Mouse (Mus musculus) kidney, embryonic 14.5 days (tissue): ENCODE measurements around the gene Fuom. TPM values are rescaled to one million over a fixed set of nuclear protein-coding genes. Genes with fewer than 3 reads are reported as not detected.
A peak's percentile ranks its signal among the peaks of the same experiment; 100 is the strongest.

Experiments used
- ATAC-seq: fragments of 200-750 bp; cut with Nextera tagmentation; 2 replicates; pipeline ENCODE4 v1.8.0; 2017; ENCODE audit warnings: moderate number of reproducible peaks, mild to moderate bottlenecking, moderate TSS enrichment, moderate library complexity; ENCODE audit not compliant: low FRiP score, low TSS enrichment
- H3K27ac ChIP-seq: fragments of 300-500 bp; sonication (generic); 2 replicates; pipeline ENCODE4 v1.5.1; 2014; ENCODE audit warnings: low read depth, mild to moderate bottlenecking, low read length, moderate library complexity, mixed read lengths
- H3K27me3 ChIP-seq: fragments of 300-500 bp; sonication (generic); 2 replicates; pipeline ENCODE4 v1.6.1; 2014; ENCODE audit warnings: mild to moderate bottlenecking, low read length; ENCODE audit not compliant: control insufficient read depth, insufficient read depth
- H3K36me3 ChIP-seq: fragments of 300-500 bp; sonication (generic); 2 replicates; pipeline ENCODE4 v1.6.1; 2014; ENCODE audit warnings: low read length, mixed read lengths; ENCODE audit not compliant: control insufficient read depth, insufficient read depth
- H3K4me1 ChIP-seq: fragments of 300-500 bp; sonication (generic); 2 replicates; pipeline ENCODE4 v1.6.1; 2014; ENCODE audit warnings: low read length, mixed read lengths; ENCODE audit not compliant: control insufficient read depth, insufficient read depth
- H3K4me2 ChIP-seq: fragments of 300-500 bp; sonication (generic); replicated peaks from 2 replicates; pipeline ENCODE4 v1.6.1; 2014; ENCODE audit warnings: low read depth, mild to moderate bottlenecking, low read length
- H3K4me3 ChIP-seq: fragments of 300-500 bp; sonication (generic); 2 replicates; pipeline ENCODE4 v1.5.1; 2014; ENCODE audit warnings: mild to moderate bottlenecking, low read length
- H3K9ac ChIP-seq: fragments of 300-500 bp; sonication (generic); 2 replicates; pipeline ENCODE4 v1.6.1; 2014; ENCODE audit warnings: low read depth, mild to moderate bottlenecking, low read length, moderate library complexity
- H3K9me3 ChIP-seq: fragments of 300-500 bp; sonication (generic); 2 replicates; pipeline ENCODE4 v1.6.1; 2016; ENCODE audit warnings: low read length; ENCODE audit not compliant: control insufficient read depth
- WGBS: fragments of 180-500 bp; shearing (Covaris S2); extraction: QIAGEN DNeasy Blood & Tissue Kit; methylation state at CpG from one replicate; pipeline ENCODE4 v1.1.7; 2014; 5-methylcytosine and 5-hydroxymethylcytosine counted together
- polyA plus RNA-seq: library from polyadenylated mRNA; unstranded; fragments of >200 nt; fragmentation: Nextera tagmentation; extraction: Ambion mirVana; gene quantifications from 2 replicates; pipeline ENCODE4 v1.2.1, GENCODE M21; 2014

Gene Fuom
- polyA plus RNA-seq, 1 experiment from 2014 or later = 32.4 TPM

DNA sequence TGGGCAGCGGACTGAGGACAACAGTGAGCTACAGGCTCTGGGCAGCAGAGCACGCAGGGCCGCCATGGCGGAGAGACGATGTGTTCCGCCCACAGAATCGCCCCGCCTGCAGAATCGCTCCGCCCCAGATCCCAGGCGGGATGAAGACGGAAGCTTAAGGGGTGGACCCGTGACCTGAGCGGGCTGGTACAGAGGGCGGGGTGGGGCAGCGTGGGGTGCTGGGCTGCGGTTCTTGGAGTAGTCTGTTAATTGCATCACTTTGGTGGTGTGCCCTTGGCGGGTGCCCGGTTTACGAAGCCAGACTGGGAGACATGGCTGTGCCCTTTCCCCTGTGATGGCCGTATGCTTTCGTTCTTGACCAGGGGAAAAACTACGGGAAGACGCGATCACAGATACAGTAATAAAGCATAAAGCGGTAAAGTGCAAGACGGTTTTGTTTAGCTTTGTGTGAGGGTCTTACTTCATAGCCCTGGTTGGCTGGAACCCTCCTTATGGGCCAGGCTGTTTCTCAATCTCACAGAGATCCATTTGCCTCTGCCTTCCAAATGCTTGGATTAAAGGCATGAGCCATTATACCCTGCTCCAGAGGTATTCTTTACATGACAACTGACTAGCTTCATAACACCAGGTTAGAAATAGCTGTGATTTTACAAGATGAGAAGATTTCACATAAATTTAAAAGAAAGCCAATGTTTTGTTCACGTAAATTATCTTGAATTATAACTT is 14.3 kb upstream of the Fuom start, which contains the start of gene Echs1:
Gene Echs1, minus strand, starts transcription at position 148 of the 726 bp plus-strand sequence.
- H3K9ac ChIP-seq = peak within 1 kb of the TSS; percentile 81
- 4% methylated on average over 28 of the region's 28 CpGs for WGBS
- peaks cover 14% of the 10 kb centered on the region for H3K36me3 ChIP-seq
- peak within 1 kb of the TSS; percentile 81 for H3K4me3 ChIP-seq
- no peaks in the 10 kb centered on the region for H3K27me3 ChIP-seq
- peak; percentile 96 for ATAC-seq
- H3K9me3 ChIP-seq = no peaks in the 10 kb centered on the region
- peak within 1 kb of the TSS; percentile 88 for H3K27ac ChIP-seq
- H3K4me2 ChIP-seq = peak within 1 kb of the TSS; percentile 70
- H3K4me1 ChIP-seq = no peaks in the 10 kb centered on the region

GRCm38 (mm10) chr7:140115583-140116328 is 13.5 kb upstream of the Fuom start, which contains the start of gene Paox:
Gene Paox, plus strand, starts transcription at chr7:140115799.
- H3K36me3 ChIP-seq = peaks cover 20% of the 10 kb centered on the region
- H3K9me3 ChIP-seq = no peaks in the 10 kb centered on the region
- peak; percentile 75 for ATAC-seq
- H3K4me2 ChIP-seq = peak within 1 kb of the TSS; percentile 70
- no peaks in the 10 kb centered on the region for H3K4me1 ChIP-seq
- WGBS = 1% methylated on average over 23 of the region's 23 CpGs
- peak within 1 kb of the TSS; percentile 88 for H3K27ac ChIP-seq
- peak within 1 kb of the TSS; percentile 81 for H3K4me3 ChIP-seq
- H3K9ac ChIP-seq = peak within 1 kb of the TSS; percentile 81
- no peaks in the 10 kb centered on the region for H3K27me3 ChIP-seq

DNA sequence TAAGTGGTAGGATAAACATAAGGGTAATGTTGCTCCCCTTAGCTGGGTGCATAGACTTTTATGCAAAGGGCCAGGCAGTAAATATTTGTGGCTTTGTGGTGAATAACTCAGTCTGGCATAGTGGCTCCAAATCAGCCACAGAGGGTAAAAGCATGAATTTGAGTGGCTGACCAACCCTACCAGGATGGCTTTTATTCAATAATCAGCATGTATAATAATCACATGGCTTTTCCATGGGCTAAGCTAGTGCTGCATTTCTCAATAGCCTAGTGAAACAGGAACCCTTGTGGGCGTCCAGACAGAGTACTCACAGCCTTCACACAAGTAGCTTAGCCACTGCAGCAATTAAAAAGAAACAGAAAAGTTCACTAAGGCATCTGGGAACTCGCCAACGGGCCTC is 9.7 kb upstream of the Fuom start:
- no peak overlapping the region for H3K4me2 ChIP-seq
- 80% methylated on average over 3 of the region's 3 CpGs for WGBS
- no peak for ATAC-seq
- no peaks in the 10 kb centered on the region for H3K27me3 ChIP-seq
- no peaks in the 10 kb centered on the region for H3K4me1 ChIP-seq
- no peak overlapping the region for H3K27ac ChIP-seq
- H3K9ac ChIP-seq = no peak overlapping the region
- H3K4me3 ChIP-seq = no peak overlapping the region
- no peaks in the 10 kb centered on the region for H3K9me3 ChIP-seq
- peaks cover 57% of the 10 kb centered on the region for H3K36me3 ChIP-seq

DNA sequence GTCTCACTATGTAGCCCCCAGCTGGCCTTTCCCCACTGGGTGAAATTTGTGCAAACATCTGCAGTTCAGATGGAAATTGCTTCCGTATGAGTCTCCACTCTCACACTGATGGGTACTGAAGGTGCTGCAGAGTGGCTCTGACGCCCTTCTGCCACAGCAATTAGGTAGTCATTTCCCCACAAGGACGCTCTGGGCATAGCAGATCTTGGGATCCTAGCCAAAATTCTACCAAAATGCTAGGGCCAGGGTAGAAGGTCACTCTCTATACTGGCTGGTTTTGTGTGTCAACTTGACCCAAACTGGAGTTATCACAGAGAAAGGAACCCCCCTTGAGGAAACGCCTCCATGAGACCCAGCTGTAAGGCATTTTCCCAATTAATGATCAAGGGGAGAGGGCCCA is 1.8 kb upstream of the Fuom start:
- no peak overlapping the region for H3K27ac ChIP-seq
- no peak overlapping the region for H3K9ac ChIP-seq
- H3K4me3 ChIP-seq = no peak overlapping the region
- peaks cover 36% of the 10 kb centered on the region for H3K36me3 ChIP-seq
- H3K4me2 ChIP-seq = no peak overlapping the region
- WGBS = 68% methylated on average over 4 of the region's 4 CpGs
- peaks cover 7% of the 10 kb centered on the region; the same call in 1 of the 2 replicates for H3K4me1 ChIP-seq
- H3K9me3 ChIP-seq = no peaks in the 10 kb centered on the region
- H3K27me3 ChIP-seq = no peaks in the 10 kb centered on the region
- no peak for ATAC-seq

DNA sequence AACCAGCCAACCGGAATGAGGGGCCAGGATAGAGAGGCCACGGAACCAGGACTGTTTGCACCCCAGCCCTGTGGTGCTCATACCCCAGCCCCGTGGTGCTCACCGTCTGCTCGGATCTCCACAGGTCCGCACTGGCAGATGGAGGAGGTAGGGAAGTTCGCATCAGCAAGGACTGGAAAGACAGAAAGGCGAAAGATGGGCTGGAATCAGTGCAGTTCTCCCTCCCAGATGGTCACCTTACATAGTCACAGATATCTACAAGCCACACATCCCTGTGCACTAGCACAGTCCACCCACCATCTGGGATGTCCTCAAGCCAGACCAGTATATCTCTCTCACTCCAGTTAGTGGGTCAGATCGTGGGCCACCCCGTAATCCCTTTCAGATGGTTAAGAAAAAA is 743 bp downstream of the Fuom start:
- H3K9ac ChIP-seq = peak overlapping the region; percentile 40; the same call in 1 of the 2 replicates
- H3K27me3 ChIP-seq = no peaks in the 10 kb centered on the region
- no peaks in the 10 kb centered on the region for H3K9me3 ChIP-seq
- peak overlapping the region; percentile 55 for H3K4me2 ChIP-seq
- H3K4me3 ChIP-seq = peak overlapping the region; percentile 36
- WGBS = 73% methylated on average over 10 of the region's 10 CpGs
- 0 out of 2 replicates have a peak, but pooled peaks have one; percentile 25 for ATAC-seq
- peaks cover 13% of the 10 kb centered on the region for H3K36me3 ChIP-seq
- H3K27ac ChIP-seq = no peak overlapping the region
- peaks cover 7% of the 10 kb centered on the region; the same call in 1 of the 2 replicates for H3K4me1 ChIP-seq

DNA sequence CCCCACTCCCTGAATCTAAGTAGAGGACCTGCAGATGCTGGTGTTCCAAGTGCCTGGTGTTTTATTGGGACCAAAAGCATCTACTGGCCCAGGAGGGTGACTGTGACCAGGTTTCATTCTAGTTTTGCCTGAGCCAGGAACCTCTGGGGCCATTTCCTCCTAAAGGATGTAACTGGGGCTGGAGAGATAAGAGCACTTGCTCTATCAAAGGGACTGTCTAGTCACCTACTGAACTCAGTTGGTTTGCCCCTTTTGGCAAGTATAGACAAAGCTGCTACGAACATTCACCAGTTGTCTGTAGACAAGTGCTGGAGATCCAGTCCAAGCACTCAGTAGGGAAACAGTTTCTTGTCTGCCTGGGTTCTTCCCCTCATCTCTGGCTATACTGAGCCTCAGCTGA is 3.8 kb downstream of the Fuom start:
- Histone ChIP-seq H3K9me3 (no peaks in the 10 kb centered on the region), H3K27me3 (no peaks in the 10 kb centered on the region), H3K9ac (no peak overlapping the region), H3K4me3 (no peak overlapping the region), H3K4me1 (peaks cover 7% of the 10 kb centered on the region; the same call in 1 of the 2 replicates), H3K27ac (no peak overlapping the region), H3K4me2 (no peak overlapping the region), H3K36me3 (no peaks in the 10 kb centered on the region; the same call in 1 of the 2 replicates)
- no peak for ATAC-seq
- 90% methylated on average over 1 of the region's 1 CpGs for WGBS

GRCm38 (mm10) chr7:140096055-140096454 is 6.2 kb downstream of the Fuom start:
- Histone ChIP-seq H3K4me2 (no peak overlapping the region), H3K27me3 (no peaks in the 10 kb centered on the region), H3K36me3 (no peaks in the 10 kb centered on the region; the same call in 1 of the 2 replicates), H3K4me3 (no peak overlapping the region), H3K4me1 (no peaks in the 10 kb centered on the region), H3K27ac (no peak overlapping the region), H3K9me3 (no peaks in the 10 kb centered on the region), H3K9ac (no peak overlapping the region)
- ATAC-seq = no peak

- no peaks in the 10 kb centered on the region; the same call in 1 of the 2 replicates for H3K36me3 ChIP-seq
- H3K27ac ChIP-seq = no peak overlapping the region
- no peak overlapping the region for H3K4me3 ChIP-seq
- H3K4me1 ChIP-seq = no peaks in the 10 kb centered on the region
- no peak overlapping the region for H3K4me2 ChIP-seq
- 53% methylated on average over 1 of the region's 1 CpGs for WGBS
- no peaks in the 10 kb centered on the region for H3K9me3 ChIP-seq
- no peaks in the 10 kb centered on the region for H3K27me3 ChIP-seq
- no peak overlapping the region for H3K9ac ChIP-seq
- ATAC-seq = no peak
Observed at GRCm38 (mm10) chr7:140095556-140095955, 6.7 kb downstream of the Fuom start.

GRCm38 (mm10) chr7:140094954-140095353 is 7.3 kb downstream of the Fuom start:
- H3K4me1 ChIP-seq = no peaks in the 10 kb centered on the region
- ATAC-seq = peak; percentile 33; the same call in 1 of the 2 replicates
- H3K36me3 ChIP-seq = no peaks in the 10 kb centered on the region; the same call in 1 of the 2 replicates
- H3K9ac ChIP-seq = no peak overlapping the region
- no peak overlapping the region for H3K27ac ChIP-seq
- no peak overlapping the region for H3K4me2 ChIP-seq
- H3K27me3 ChIP-seq = no peaks in the 10 kb centered on the region
- 52% methylated on average over 5 of the region's 5 CpGs for WGBS
- no peaks in the 10 kb centered on the region for H3K9me3 ChIP-seq
- H3K4me3 ChIP-seq = no peak overlapping the region
